Mouse (Mus musculus) Patski (cell line): ENCODE results near the gene Olfr1065. TPM values are rescaled to one million over a fixed set of nuclear protein-coding genes. Genes with fewer than 3 reads are reported as not detected.
"Not testable (repeated sequence)": the region's sequence is repeated elsewhere in the genome, so short reads cannot be mapped to it uniquely, and the experiment has no call there.

ENCODE experiments used
- ATAC-seq: fragments of 100-300 bp; one replicate; pipeline ENCODE4 v1.8.0; 2021
- CTCF ChIA-PET: fragments of 350-600 bp; sonication (Branson Sonifier 250); formaldehyde crosslinking; loops from one replicate; lab custom pipeline; 2022; ENCODE audit warnings: inconsistent platforms; lab: Charles Lee
- POLR2A ChIA-PET: fragments of 350-600 bp; sonication (Branson Sonifier 250); formaldehyde crosslinking; loops from one replicate; lab custom pipeline; 2022; ENCODE audit warnings: antibody characterized with exemption, inconsistent platforms; lab: Charles Lee
- DNase-seq: peaks from one replicate; pipeline ENCODE4 v3.0.0-alpha.2; 2011; ENCODE audit warnings: low read depth, low spot score
- H3K27me3 ChIP-seq: fragments of 371-371 bp; one replicate; pipeline ENCODE4 v1.5.1; 2021
- CTCF ChIP-seq: fragments of 100-300 bp; IDR thresholded peaks from one replicate; pipeline ENCODE4 v1.5.1; 2021
- in situ Hi-C: fragments of 300-500 bp; cut with MboI; formaldehyde crosslinking; loops from 3 replicates; pipeline ENCODE4 v1.11.1; 2018; ENCODE audit warnings: low pct_unique_long_range_greater_than_20kb, mixed read lengths
- polyA plus RNA-seq: library from polyadenylated mRNA; unstranded; gene quantifications from one replicate; pipeline ENCODE4 v1.2.3, GENCODE M21; 2021

Gene Olfr1065
- polyA plus RNA-seq, result not detected

- H3K27me3 ChIP-seq, DNase-seq, ATAC-seq, POLR2A ChIA-PET, CTCF ChIA-PET, in situ Hi-C loops: not testable (repeated sequence)
These were observed at the start of gene Olfr1065 for GRCm38 (mm10) chr2:86450491-86450890. Gene Olfr1065 (minus strand): TSS chr2:86450591.

- ATAC-seq (no peak), DNase-seq (no peak)
- no peak for TF ChIP-seq CTCF
- ChIA-PET POLR2A (no interaction called here), CTCF (no interaction called here)
- in situ Hi-C loops, result no loop called here
- H3K27me3 ChIP-seq, result no peaks in the 10 kb centered on the region
These were observed 36.9 kb upstream of the Olfr1065 start, which contains the start of gene Olfr228 for GRCm38 (mm10) chr2:86487286-86487685. Gene Olfr228 (minus strand): TSS chr2:86487386.

- H3K27me3 ChIP-seq, result no peaks in the 10 kb centered on the region
- ATAC-seq (no peak), DNase-seq (no peak)
- ChIA-PET CTCF (no interaction called here), POLR2A (no interaction called here)
- TF ChIP-seq CTCF, result no peak
- in situ Hi-C loops, result no loop called here
These were observed 14.2 kb upstream of the Olfr1065 start for GRCm38 (mm10) chr2:86464442-86465109.

- DNase-seq, result no peak
- no peak for ATAC-seq
- H3K27me3 ChIP-seq, result no peaks in the 10 kb centered on the region
- ChIA-PET POLR2A (no interaction called here), CTCF (no interaction called here)
- TF ChIP-seq CTCF, result no peak
- in situ Hi-C loops, result no loop called here
These were observed 10.0 kb upstream of the Olfr1065 start for GRCm38 (mm10) chr2:86460434-86460833.

DNA sequence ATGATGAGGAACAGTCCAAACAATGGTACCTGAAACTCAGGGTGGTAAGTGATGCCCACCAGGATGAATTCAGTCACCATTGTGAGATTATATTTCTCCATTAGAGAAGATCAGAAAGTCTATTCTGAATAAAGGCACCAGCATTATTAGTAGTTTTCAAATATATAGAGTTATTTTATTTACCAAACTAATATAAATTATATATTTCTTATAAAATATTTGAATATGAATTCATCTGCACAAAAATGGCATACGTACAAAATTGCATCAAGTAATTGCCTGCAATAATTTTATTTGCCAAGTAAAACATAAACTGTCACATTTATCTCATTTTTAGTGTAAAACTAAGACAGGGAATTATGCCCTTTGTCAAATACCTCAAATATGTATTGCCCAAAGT is 5.8 kb upstream of the Olfr1065 start, which contains the start of gene Olfr1066:
Olfr1066 (minus strand) TSS at position 101 of the 400 bp plus-strand sequence.
- DNase-seq, result no peak
- CTCF ChIA-PET, result no interaction called here
- H3K27me3 ChIP-seq, result no peaks in the 10 kb centered on the region
- ATAC-seq, result no peak
- POLR2A ChIA-PET, result no interaction called here
- in situ Hi-C loops, result no loop called here
- no peak for TF ChIP-seq CTCF

DNA sequence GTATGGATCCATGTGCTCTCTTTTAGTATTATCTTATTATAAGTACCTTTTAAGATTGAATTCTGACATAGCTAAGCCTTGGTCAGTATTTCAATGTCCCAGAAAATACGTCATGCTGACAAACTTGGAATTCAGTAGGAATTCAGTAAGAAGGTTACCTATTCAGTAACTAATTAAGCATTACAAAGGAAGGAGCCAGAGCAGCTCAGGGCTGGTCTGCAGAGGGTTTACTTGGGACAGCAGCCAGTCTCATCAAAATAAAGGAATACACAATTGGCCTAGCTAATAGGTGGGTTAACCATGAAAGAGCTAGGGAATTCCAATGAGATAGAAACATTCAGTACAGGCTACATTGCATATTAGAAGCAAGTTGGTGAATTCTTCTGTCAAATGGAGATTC is 8.3 kb downstream of the Olfr1065 start:
- ATAC-seq, POLR2A ChIA-PET, CTCF ChIA-PET, in situ Hi-C loops, H3K27me3 ChIP-seq, DNase-seq: not testable (repeated sequence)

GRCm38 (mm10) chr2:86428511-86428910 is 21.9 kb downstream of the Olfr1065 start:
- in situ Hi-C loops, H3K27me3 ChIP-seq, ATAC-seq, CTCF ChIA-PET, POLR2A ChIA-PET, DNase-seq: not testable (repeated sequence)

DNA sequence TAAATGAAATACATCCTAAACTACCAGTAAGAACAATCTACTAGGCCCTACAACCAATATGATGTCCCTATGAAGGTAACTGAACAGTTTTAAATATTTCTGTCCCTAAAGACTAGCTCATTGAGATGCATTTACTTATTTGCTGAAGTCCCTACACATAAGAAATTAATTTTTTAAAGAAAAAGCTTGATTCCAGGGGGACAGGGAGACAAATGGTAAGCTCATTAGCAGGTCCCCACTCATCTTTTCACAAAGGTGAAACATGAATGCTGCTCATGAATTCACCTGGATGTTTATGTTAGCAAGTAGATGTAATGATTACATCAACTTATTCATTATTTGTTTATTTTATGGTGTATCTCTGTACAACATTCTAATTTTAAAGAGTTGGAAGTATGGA is 23.7 kb downstream of the Olfr1065 start, which contains the start of gene Olfr1062:
Olfr1062 (minus strand) TSS at position 101 of the 400 bp plus-strand sequence.
- DNase-seq, ATAC-seq, H3K27me3 ChIP-seq, POLR2A ChIA-PET, in situ Hi-C loops, CTCF ChIA-PET: not testable (repeated sequence)

DNA sequence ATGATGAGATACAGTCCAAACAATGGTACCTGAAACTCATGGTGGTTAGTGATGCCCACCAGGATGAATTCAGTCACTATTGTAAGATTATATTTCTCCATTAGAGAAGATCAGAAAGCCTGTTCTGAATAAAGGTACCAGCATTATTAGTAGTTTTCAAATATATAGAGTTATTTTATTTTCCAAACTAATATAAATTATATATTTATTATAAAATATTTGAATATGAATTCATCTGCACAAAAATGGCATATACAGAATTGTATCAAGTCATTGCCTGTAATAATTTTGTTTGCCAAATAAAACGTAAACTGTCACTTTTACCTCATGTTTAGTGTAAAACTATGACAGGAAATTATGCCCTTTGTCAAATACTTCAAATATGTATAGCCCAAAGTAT is 36.4 kb downstream of the Olfr1065 start, which contains the start of gene Olfr1061:
Olfr1061 (minus strand) TSS at position 101 of the 400 bp plus-strand sequence.
- POLR2A ChIA-PET, result no interaction called here
- in situ Hi-C loops, result no loop called here
- ATAC-seq (no peak), DNase-seq (no peak)
- no peak for TF ChIP-seq CTCF
- CTCF ChIA-PET, result no interaction called here
- no peaks in the 10 kb centered on the region for H3K27me3 ChIP-seq

DNA sequence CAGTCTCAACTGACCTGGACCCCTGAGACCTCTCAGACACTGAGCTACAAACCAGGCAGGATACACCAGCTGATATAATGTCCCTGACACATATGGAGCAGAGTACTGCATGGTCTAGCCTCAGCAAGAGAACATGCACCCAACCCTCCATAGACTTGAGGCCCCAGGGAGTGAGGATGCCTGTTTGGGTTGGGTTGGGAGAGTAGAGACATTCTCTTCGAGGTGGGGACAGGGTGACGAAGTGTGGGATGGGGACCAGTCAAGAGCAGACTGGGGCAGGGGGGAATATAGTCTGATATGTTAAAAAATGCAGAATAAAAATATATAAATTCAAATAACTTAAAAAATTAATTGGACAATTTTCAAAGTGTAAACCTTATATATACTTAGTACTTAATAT is 55.3 kb downstream of the Olfr1065 start:
- POLR2A ChIA-PET, result no interaction called here
- CTCF ChIA-PET, result no interaction called here
- in situ Hi-C loops, result no loop called here
- H3K27me3 ChIP-seq, result no peaks in the 10 kb centered on the region
- no peak for ATAC-seq
- no peak for TF ChIP-seq CTCF
- no peak for DNase-seq

Other genes with a start within 250 kb of the Olfr1065 start
- not detected for gene Olfr1045, start 247.6 kb downstream of the Olfr1065 start, polyA plus RNA-seq
- not detected for gene Olfr1046, start 231.3 kb downstream of the Olfr1065 start, polyA plus RNA-seq
- gene Olfr1047, start 219.2 kb downstream of the Olfr1065 start, polyA plus RNA-seq, result not detected
- gene Olfr1048, start 210.3 kb downstream of the Olfr1065 start, polyA plus RNA-seq, result not detected
- gene Olfr1049, start 192.3 kb downstream of the Olfr1065 start, polyA plus RNA-seq, result not detected
- not detected for gene Olfr1051, start 171.5 kb downstream of the Olfr1065 start, polyA plus RNA-seq
- not detected for gene Olfr1052, start 158.1 kb downstream of the Olfr1065 start, polyA plus RNA-seq
- not detected for gene Olfr1053, start 135.3 kb downstream of the Olfr1065 start, polyA plus RNA-seq
- not detected for gene Olfr1054, start 115.2 kb downstream of the Olfr1065 start, polyA plus RNA-seq
- gene Olfr1055, start 100.3 kb downstream of the Olfr1065 start, polyA plus RNA-seq, result not detected
- not detected for gene Olfr1056, start 88.1 kb downstream of the Olfr1065 start, polyA plus RNA-seq
- gene Olfr1057, start 72.2 kb downstream of the Olfr1065 start, polyA plus RNA-seq, result not detected
- gene Olfr1058, start 62.0 kb downstream of the Olfr1065 start, polyA plus RNA-seq, result not detected
- gene Olfr1061, start 36.5 kb downstream of the Olfr1065 start, polyA plus RNA-seq, result not detected
- gene Olfr1062, start 23.8 kb downstream of the Olfr1065 start, polyA plus RNA-seq, result not detected
- not detected for gene Olfr1066, start 5.7 kb upstream of the Olfr1065 start, polyA plus RNA-seq
- gene Olfr228, start 36.8 kb upstream of the Olfr1065 start, polyA plus RNA-seq, result not detected
- not detected for gene Olfr1076, start 57.9 kb upstream of the Olfr1065 start, polyA plus RNA-seq
- not detected for gene Olfr1079, start 91.9 kb upstream of the Olfr1065 start, polyA plus RNA-seq
- gene Olfr1080, start 107.6 kb upstream of the Olfr1065 start, polyA plus RNA-seq, result not detected
- not detected for gene Olfr1082, start 148.4 kb upstream of the Olfr1065 start, polyA plus RNA-seq
- not detected for gene Olfr1084, start 189.1 kb upstream of the Olfr1065 start, polyA plus RNA-seq
- gene Olfr1085, start 211.4 kb upstream of the Olfr1065 start, polyA plus RNA-seq, result not detected
- gene Olfr1086, start 229.5 kb upstream of the Olfr1065 start, polyA plus RNA-seq, result not detected
- not detected for gene Olfr1087, start 247.8 kb upstream of the Olfr1065 start, polyA plus RNA-seq